Comparison of ENCODE assay signal across 26 mouse cellular contexts in genomic region chr11:4060866-4061575, GRCm38 (mm10). TPM values are rescaled to one million over a fixed set of nuclear protein-coding genes. Genes with fewer than 3 reads are reported as not detected.
DNase-seq lines count a peak whose midpoint lies in the region; ATAC-seq and TF ChIP-seq lines count a peak whose summit lies in the region.
"Had no signal": no experiment of that assay in that cellular context is flagged by ENCODE, and none has a peak within 500 bp of the region (broad histone marks: within the 10 kb centered on the region; RNA-seq: fewer than 3 reads in every experiment).

No protein-coding gene starts in this region.

- peak; percentile 70 for ATAC-seq in lung, embryonic 14.5 days (ENCODE audit: insufficient read depth)
- ATAC-seq: forebrain, postnatal 0 days had no signal

- no peaks in the 10 kb centered on the region for H3K36me3 ChIP-seq in lung, embryonic 14.5 days (ENCODE audit: insufficient read depth)
- H3K36me3 ChIP-seq: forebrain, embryonic 10.5 days; hindbrain, embryonic 10.5 days had no signal

- TF ChIP-seq CTCF in lung, embryonic 14.5 days (IDR thresholded peaks at IDR 0.05; ENCODE audit: low read depth), result no peak

- H3K4me2 ChIP-seq in lung, embryonic 14.5 days, result no peak overlapping the region

- H3K4me1 ChIP-seq in lung, embryonic 14.5 days (ENCODE audit: insufficient read depth), result no peaks in the 10 kb centered on the region
- H3K4me1 ChIP-seq: hindbrain, embryonic 10.5 days had no signal

- H3K27ac ChIP-seq in lung, embryonic 14.5 days (ENCODE audit: low read depth), result 0 out of 2 replicates have a peak overlapping the region, but pooled peaks have one; percentile 20
- H3K27ac ChIP-seq: forebrain, embryonic 10.5 days; hindbrain, embryonic 10.5 days; layer of hippocampus, adult 2 months; liver, embryonic 14.5 days had no signal

- WGBS in lung, embryonic 14.5 days, result 56% methylated on average over 5 of the region's 5 CpGs

- no peaks in the 10 kb centered on the region for H3K27me3 ChIP-seq in lung, embryonic 14.5 days (ENCODE audit: insufficient read depth, low read length)

- H3K4me3 ChIP-seq in lung, embryonic 14.5 days (ENCODE audit: low read depth, low read length), result no peak overlapping the region
- H3K4me3 ChIP-seq: forebrain, embryonic 10.5 days; hindbrain, embryonic 10.5 days; layer of hippocampus, adult 2 months; myocyte had no signal

- no peaks in the 10 kb centered on the region for H3K9me3 ChIP-seq in lung, embryonic 14.5 days (ENCODE audit: low read depth, low read length)
- H3K9me3 ChIP-seq: forebrain, embryonic 10.5 days; hindbrain, embryonic 10.5 days had no signal

- no peak overlapping the region for H3K9ac ChIP-seq in lung, embryonic 14.5 days
- H3K9ac ChIP-seq: forebrain, postnatal 0 days; liver, embryonic 14.5 days had no signal

- DNase-seq in left cerebral cortex, adult 18-20 months (ENCODE audit: low spot score in 2 of 2), result peak; percentile 12 to 14
- DNase-seq in left cerebral cortex, adult 11 months (ENCODE audit: low spot score), result no peak
- peak; percentile 75 for DNase-seq in brain, adult 2 months (ENCODE audit: low read depth, low spot score)
- DNase-seq in lung, embryonic 14.5 days, result peak; percentile 44
- peak; percentile 87 for DNase-seq in lung, postnatal 36 days
- DNase-seq in yolk sac, embryonic 10.5 days (ENCODE audit: low spot score), result no peak
- no peak for DNase-seq in ovary, adult 18-20 months (ENCODE audit: low spot score)
- DNase-seq: cerebellum, adult 2 months; cerebellum, postnatal 36 days; forebrain, postnatal 0 days; gastrocnemius, postnatal 25 days; kidney, adult 18-20 months; kidney, postnatal 14 days; layer of hippocampus, postnatal 36 days; midbrain, embryonic 14.5 days; retina, postnatal 1 day; spleen, adult 18-20 months; thymus, postnatal 36 days had no signal

RNA-seq across cellular contexts. Expression of gene Sec14l3, which starts 3.6 kb away (rescaled TPM):
- total RNA-seq in left cerebral cortex, adult 18-20 months (2021), result 1 to 10 TPM; 1.8 to 2.2 TPM
- 1.2 and 1.5 TPM in 2 replicates for polyA plus RNA-seq in lung, embryonic 14.5 days (2014; fragmentation: Nextera tagmentation; extraction: Ambion mirVana)
- total RNA-seq: gastrocnemius, postnatal 25 days; megakaryocyte, adult 5-6 weeks had no signal
- polyA plus RNA-seq: cerebellum, adult 2 months; forebrain, embryonic 10.5 days; hindbrain, embryonic 10.5 days; limb, embryonic 14.5 days; liver, embryonic 14.5 days; myocyte had no signal

RNA-seq across cellular contexts. Expression of gene Sec14l4, which starts 29.8 kb away (rescaled TPM):
- total RNA-seq in left cerebral cortex, adult 18-20 months (2021), result not detected
- 3.8 and 4.2 TPM in 2 replicates for polyA plus RNA-seq in lung, embryonic 14.5 days (2014; fragmentation: Nextera tagmentation; extraction: Ambion mirVana)
- total RNA-seq: forebrain, postnatal 0 days; gastrocnemius, postnatal 25 days; megakaryocyte, adult 5-6 weeks had no signal
- polyA plus RNA-seq: forebrain, embryonic 10.5 days; forebrain, postnatal 0 days; hindbrain, embryonic 10.5 days; midbrain, embryonic 14.5 days; myocyte; neural tube, embryonic 14.5 days had no signal

RNA-seq across cellular contexts. Expression of gene Mtfp1, which starts 34.2 kb away (rescaled TPM):
- total RNA-seq in left cerebral cortex, adult 18-20 months (2021), result 10 to 100 TPM; 95.0 to 97.3 TPM
- 8.6 and 10.8 TPM in 2 replicates for polyA plus RNA-seq in lung, embryonic 14.5 days (2014; fragmentation: Nextera tagmentation; extraction: Ambion mirVana)

Comparison
In these comparisons a context has a peak if more than half of its experiments do, and no peak if none do; other contexts are left out.
1. DNase-seq: peak in left cerebral cortex, adult 18-20 months (2 of 2), brain, adult 2 months (single experiment), lung, embryonic 14.5 days (single experiment) and lung, postnatal 36 days (single experiment); none in left cerebral cortex, adult 11 months (single experiment), yolk sac, embryonic 10.5 days (single experiment) and ovary, adult 18-20 months (single experiment).